Mouse (Mus musculus): Measurements from ENCODE around the gene Scgb1b2.

The Scgb1b2 gene

GRCm38 (mm10) chr7:31291721-31292120 lies at the start of gene Scgb1b2:
TSS of gene Scgb1b2 (minus strand) at chr7:31291821.
- no peak for DNase-seq (ENCODE audit: low spot score)

DNA sequence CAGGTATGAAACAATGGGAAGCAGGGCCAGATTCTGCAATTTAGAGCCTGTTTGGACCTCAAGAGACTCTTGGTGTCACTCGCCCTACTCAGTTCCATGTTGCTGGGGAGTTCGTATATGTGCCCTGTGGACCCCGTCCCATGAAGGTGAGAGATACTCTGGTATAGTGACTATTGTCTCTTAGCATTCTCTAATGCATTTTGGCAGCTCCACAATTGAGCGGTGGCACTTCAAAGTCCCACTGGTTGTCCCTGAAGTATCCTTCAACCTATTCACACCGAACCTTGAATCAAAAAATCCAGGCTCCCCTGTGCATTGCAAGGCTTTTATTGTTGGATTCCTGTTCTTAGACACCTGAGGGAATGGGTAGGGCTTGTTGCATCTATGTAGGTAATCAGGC lies 1.4 kb downstream of the Scgb1b2 start, which contains the start of gene Scgb2b2:
Gene Scgb2b2 (plus strand): TSS at position 301 of the 400 bp plus-strand sequence.
- no peak for DNase-seq (ENCODE audit: low spot score)
